Mouse (Mus musculus): ENCODE data around the gene L3mbtl1. TPM values are rescaled to one million over a fixed set of nuclear protein-coding genes. Genes with fewer than 3 reads are reported as not detected.

The L3mbtl1 gene
- polyA plus RNA-seq, 1 experiment from 2014 or later: 0.41 TPM

GRCm38 (mm10) chr2:162927918-162928585 lies 15.2 kb upstream of the L3mbtl1 start:
- ATAC-seq (ENCODE audit: low FRiP score): no peak
- no peaks in the 10 kb centered on the region for H3K9me3 ChIP-seq (replicated peaks)
- peaks cover 3% of the 10 kb centered on the region; the same call in 1 of the 2 replicates for H3K36me3 ChIP-seq
- H3K4me3 ChIP-seq: no peak overlapping the region
- 0 out of 2 replicates have a peak, but pooled peaks cover 8% of the 10 kb centered on the region for H3K27me3 ChIP-seq
- 61% methylated on average over 3 of the region's 3 CpGs for WGBS
- no peak overlapping the region for H3K27ac ChIP-seq
- no peak overlapping the region for H3K4me2 ChIP-seq (replicated peaks)
- no peak overlapping the region for H3K9ac ChIP-seq
- peaks cover 13% of the 10 kb centered on the region for H3K4me1 ChIP-seq

GRCm38 (mm10) chr2:162929704-162930103 lies 13.6 kb upstream of the L3mbtl1 start:
- Histone ChIP-seq H3K27ac (no peak overlapping the region), H3K4me3 (no peak overlapping the region), H3K27me3 (0 out of 2 replicates have a peak, but pooled peaks cover 8% of the 10 kb centered on the region), H3K4me2 (replicated peaks) (no peak overlapping the region), H3K4me1 (peaks cover 18% of the 10 kb centered on the region), H3K9me3 (replicated peaks) (no peaks in the 10 kb centered on the region), H3K9ac (no peak overlapping the region), H3K36me3 (peaks cover 20% of the 10 kb centered on the region)
- ATAC-seq (ENCODE audit: low FRiP score): no peak
- 67% methylated on average over 3 of the region's 3 CpGs for WGBS

- Histone ChIP-seq H3K9ac (peak overlapping the region; percentile 100), H3K27me3 (0 out of 2 replicates have a peak, but pooled peaks cover 8% of the 10 kb centered on the region), H3K27ac (peak overlapping the region; percentile 98), H3K4me2 (replicated peaks) (peak overlapping the region; percentile 78), H3K4me1 (peaks cover 18% of the 10 kb centered on the region), H3K4me3 (peak overlapping the region; percentile 98), H3K36me3 (peaks cover 29% of the 10 kb centered on the region), H3K9me3 (replicated peaks) (no peaks in the 10 kb centered on the region)
- ATAC-seq (ENCODE audit: low FRiP score): peak; percentile 74; the same call in 1 of the 2 replicates
- 1% methylated on average over 18 of the region's 18 CpGs for WGBS
Measured at GRCm38 (mm10) chr2:162930516-162931122, 12.7 kb upstream of the L3mbtl1 start.

GRCm38 (mm10) chr2:162931123-162931673 lies 12.1 kb upstream of the L3mbtl1 start, which contains the start of gene Srsf6:
Gene Srsf6, plus strand, starts transcription at chr2:162931528.
- Histone ChIP-seq H3K9ac (peak within 1 kb of the TSS; percentile 100), H3K27me3 (0 out of 2 replicates have a peak, but pooled peaks cover 8% of the 10 kb centered on the region), H3K9me3 (replicated peaks) (no peaks in the 10 kb centered on the region), H3K36me3 (peaks cover 33% of the 10 kb centered on the region), H3K4me3 (peak within 1 kb of the TSS; percentile 98), H3K4me2 (replicated peaks) (peak within 1 kb of the TSS; percentile 78), H3K27ac (peak within 1 kb of the TSS; percentile 98), H3K4me1 (peaks cover 18% of the 10 kb centered on the region)
- ATAC-seq (ENCODE audit: low FRiP score): peak; percentile 94
- WGBS: under 1% methylated on average over 66 of the region's 68 CpGs

- peak; percentile 64 for ATAC-seq (ENCODE audit: low FRiP score)
- H3K27me3 ChIP-seq: 0 out of 2 replicates have a peak, but pooled peaks cover 8% of the 10 kb centered on the region
Measured at GRCm38 (mm10) chr2:162931674-162932650, 11.3 kb upstream of the L3mbtl1 start.

GRCm38 (mm10) chr2:162932706-162933105 lies 10.6 kb upstream of the L3mbtl1 start:
- no peak for ATAC-seq (ENCODE audit: low FRiP score)
- Histone ChIP-seq H3K27me3 (0 out of 2 replicates have a peak, but pooled peaks cover 7% of the 10 kb centered on the region), H3K4me1 (peaks cover 18% of the 10 kb centered on the region), H3K36me3 (peaks cover 46% of the 10 kb centered on the region), H3K9ac (peak overlapping the region; percentile 100; the same call in 1 of the 2 replicates), H3K4me3 (peak overlapping the region; percentile 98), H3K4me2 (replicated peaks) (peak overlapping the region; percentile 78), H3K27ac (no peak overlapping the region), H3K9me3 (replicated peaks) (no peaks in the 10 kb centered on the region)
- 32% methylated on average over 4 of the region's 4 CpGs for WGBS

More at GRCm38 (mm10) chr2:162931674-162932650, 11.3 kb upstream of the L3mbtl1 start:
- peak overlapping the region; percentile 78 for H3K4me2 ChIP-seq (replicated peaks)
- H3K9me3 ChIP-seq (replicated peaks): no peaks in the 10 kb centered on the region
- H3K9ac ChIP-seq: peak overlapping the region; percentile 100
- WGBS: under 1% methylated on average over 90 of the region's 103 CpGs
- peaks cover 40% of the 10 kb centered on the region for H3K36me3 ChIP-seq
- H3K4me1 ChIP-seq: peaks cover 18% of the 10 kb centered on the region
- H3K27ac ChIP-seq: peak overlapping the region; percentile 98
- H3K4me3 ChIP-seq: peak overlapping the region; percentile 98

GRCm38 (mm10) chr2:162934421-162934820 lies 8.9 kb upstream of the L3mbtl1 start:
- Histone ChIP-seq H3K4me1 (peaks cover 18% of the 10 kb centered on the region), H3K9ac (no peak overlapping the region), H3K4me3 (no peak overlapping the region), H3K27me3 (0 out of 2 replicates have a peak, but pooled peaks cover 4% of the 10 kb centered on the region), H3K9me3 (replicated peaks) (no peaks in the 10 kb centered on the region), H3K36me3 (peaks cover 62% of the 10 kb centered on the region), H3K4me2 (replicated peaks) (no peak overlapping the region), H3K27ac (no peak overlapping the region)
- WGBS: 95% methylated on average over 19 of the region's 19 CpGs
- no peak for ATAC-seq (ENCODE audit: low FRiP score)

GRCm38 (mm10) chr2:162935700-162936099 lies 7.6 kb upstream of the L3mbtl1 start:
- H3K27ac ChIP-seq: no peak overlapping the region
- H3K9ac ChIP-seq: no peak overlapping the region
- H3K9me3 ChIP-seq (replicated peaks): no peaks in the 10 kb centered on the region
- ATAC-seq (ENCODE audit: low FRiP score): no peak
- peaks cover 12% of the 10 kb centered on the region for H3K4me1 ChIP-seq
- no peak overlapping the region for H3K4me3 ChIP-seq
- H3K4me2 ChIP-seq (replicated peaks): no peak overlapping the region
- H3K27me3 ChIP-seq: no peaks in the 10 kb centered on the region
- 98% methylated on average over 3 of the region's 3 CpGs for WGBS
- H3K36me3 ChIP-seq: peaks cover 73% of the 10 kb centered on the region

- Histone ChIP-seq H3K36me3 (peaks cover 60% of the 10 kb centered on the region), H3K4me3 (no peak overlapping the region), H3K9ac (no peak overlapping the region), H3K27ac (no peak overlapping the region), H3K4me2 (replicated peaks) (no peak overlapping the region), H3K9me3 (replicated peaks) (no peaks in the 10 kb centered on the region), H3K4me1 (peaks cover 15% of the 10 kb centered on the region), H3K27me3 (peaks cover 28% of the 10 kb centered on the region)
- no peak for ATAC-seq (ENCODE audit: low FRiP score)
- 84% methylated on average over 1 of the region's 1 CpGs for WGBS
Measured at GRCm38 (mm10) chr2:162939562-162939961, 3.7 kb upstream of the L3mbtl1 start.

- Histone ChIP-seq H3K4me1 (peaks cover 15% of the 10 kb centered on the region), H3K4me2 (replicated peaks) (peak overlapping the region; percentile 99), H3K36me3 (peaks cover 21% of the 10 kb centered on the region), H3K9me3 (replicated peaks) (no peaks in the 10 kb centered on the region; the same call in 1 of the 2 replicates), H3K27ac (no peak overlapping the region), H3K4me3 (peak overlapping the region; percentile 56; the same call in 1 of the 2 replicates), H3K9ac (no peak overlapping the region), H3K27me3 (peaks cover 31% of the 10 kb centered on the region)
- WGBS: 8% methylated on average over 11 of the region's 11 CpGs
- no peak for ATAC-seq (ENCODE audit: low FRiP score)
Measured at GRCm38 (mm10) chr2:162943931-162944330, 659 bp downstream of the L3mbtl1 start.

GRCm38 (mm10) chr2:162946964-162947363 lies 3.7 kb downstream of the L3mbtl1 start:
- Histone ChIP-seq H3K36me3 (no peaks in the 10 kb centered on the region), H3K4me2 (replicated peaks) (no peak overlapping the region), H3K4me3 (no peak overlapping the region), H3K4me1 (peaks cover 15% of the 10 kb centered on the region), H3K27me3 (peaks cover 21% of the 10 kb centered on the region), H3K9ac (no peak overlapping the region), H3K27ac (no peak overlapping the region), H3K9me3 (replicated peaks) (no peaks in the 10 kb centered on the region; the same call in 1 of the 2 replicates)
- no peak for ATAC-seq (ENCODE audit: low FRiP score)
- 91% methylated on average over 5 of the region's 5 CpGs for WGBS
